Mouse (Mus musculus) CH12.LX (cell line): Measurements from ENCODE around the gene Gtf3c4.

Experiments
- CHD1 ChIP-seq: IDR thresholded peaks from 2 replicates; pipeline ENCODE4 v1.6.1; 2012; ENCODE audit warnings: low read depth, low read length, improper control_type of control experiment, inconsistent platforms
- CTCF ChIP-seq, 2 experiments: IDR thresholded peaks in 1 of 2; conservative IDR thresholded peaks in 1 of 2; 2 replicates each; pipeline ENCODE4 v1.5.1; 2011 to 2012; ENCODE audit warnings: low read depth in 2 of 2, low read length in 2 of 2, improper control_type of control experiment in 1 of 2, inconsistent platforms in 1 of 2, mild to moderate bottlenecking in 1 of 2, moderate library complexity in 1 of 2
- E2F4 ChIP-seq: IDR thresholded peaks from 2 replicates; pipeline ENCODE4 v1.6.1; 2011; ENCODE audit warnings: low read depth, low read length, improper control_type of control experiment; ENCODE audit not compliant: insufficient replicate concordance
- EP300 ChIP-seq: IDR thresholded peaks from 2 replicates; pipeline ENCODE4 v1.6.1; 2011; ENCODE audit warnings: low read length, improper control_type of control experiment
- ETS1 ChIP-seq: conservative IDR thresholded peaks from 2 replicates; pipeline ENCODE4 v1.6.1; 2012; ENCODE audit warnings: low read depth, mild to moderate bottlenecking, inconsistent platforms, low read length, improper control_type of control experiment, moderate library complexity
- NELFE ChIP-seq: IDR thresholded peaks from 2 replicates; pipeline ENCODE4 v1.6.1; 2011; ENCODE audit warnings: low read depth, low read length, improper control_type of control experiment
- SMC3 ChIP-seq: IDR thresholded peaks from 2 replicates; pipeline ENCODE4 v1.6.1; 2011; ENCODE audit warnings: low read depth, low read length, improper control_type of control experiment
- USF1 ChIP-seq: IDR thresholded peaks from 2 replicates; pipeline ENCODE4 v1.6.1; 2014; ENCODE audit warnings: low read depth, mild to moderate bottlenecking, inconsistent platforms, low read length, improper control_type of control experiment
- ZMIZ1 ChIP-seq: IDR thresholded peaks from 2 replicates; pipeline ENCODE4 v1.6.1; 2012; ENCODE audit warnings: low read depth, mild to moderate bottlenecking, inconsistent platforms, low read length, improper control_type of control experiment

DNA sequence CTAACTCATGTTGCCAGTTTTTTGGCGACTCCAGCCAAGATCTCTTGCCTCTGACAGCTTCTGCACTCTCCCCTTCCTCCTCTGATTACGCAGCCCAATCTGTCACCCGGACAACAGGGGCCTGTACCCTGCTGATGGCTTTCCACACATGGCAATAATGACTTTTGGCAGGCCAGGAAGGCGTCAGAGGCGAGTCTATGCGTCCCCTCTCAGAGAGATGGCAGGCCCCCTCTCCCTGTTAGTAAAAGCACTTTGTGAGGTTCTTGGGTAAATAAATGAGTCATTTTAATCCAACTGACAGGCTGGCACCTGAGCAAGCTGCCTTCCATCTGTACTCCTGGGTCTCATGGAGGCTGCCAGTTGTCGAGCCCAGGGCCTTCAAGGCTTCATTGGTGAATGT is 27.3 kb upstream of the Gtf3c4 start:
- no peak for TF ChIP-seq CTCF (conservative IDR thresholded peaks at IDR 0.05 in 1 of 2, IDR thresholded peaks at IDR 0.05 in 1 of 2; ENCODE audit: low read depth in 2 of 2, low read length in 2 of 2)
- no peak for TF ChIP-seq ZMIZ1
- TF ChIP-seq E2F4: no peak
- TF ChIP-seq USF1: no peak
- TF ChIP-seq NELFE: no peak
- TF ChIP-seq CHD1: no peak
- no peak for TF ChIP-seq ETS1
- no peak for TF ChIP-seq SMC3
- no peak for TF ChIP-seq EP300
